Mouse (Mus musculus): ENCODE results near the gene L3mbtl3.

The L3mbtl3 gene

DNA sequence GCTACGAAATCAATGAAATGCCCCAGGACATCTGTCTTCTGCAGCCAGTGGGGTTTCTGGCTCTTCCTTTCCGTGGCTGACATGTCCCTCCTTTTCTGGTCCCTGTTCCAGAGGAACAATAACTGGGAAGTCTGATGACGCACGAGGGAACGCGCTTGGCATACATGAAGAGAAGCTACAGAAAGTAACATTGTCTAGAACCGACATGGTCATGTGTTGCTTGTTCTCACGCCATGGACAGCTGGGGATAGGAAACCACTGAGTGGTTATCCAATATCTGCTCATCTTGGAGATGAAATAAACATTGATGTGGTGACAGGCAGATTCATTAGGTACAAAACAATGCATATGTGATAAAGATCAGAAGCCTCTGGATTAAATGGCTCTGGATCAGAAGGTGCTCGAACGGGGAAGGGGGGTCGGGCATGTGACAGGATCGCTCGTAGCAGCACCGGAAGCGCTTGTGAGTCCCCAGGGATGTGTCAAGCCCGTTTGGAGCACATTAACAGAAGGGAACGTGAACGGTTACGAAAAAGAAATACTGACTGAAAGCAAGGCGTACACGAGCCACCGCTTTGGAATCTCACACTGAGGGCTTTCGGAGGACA, 37.8 kb downstream of the L3mbtl3 start:
- DNase-seq (ENCODE audit: low read depth, low spot score), result no peak

DNA sequence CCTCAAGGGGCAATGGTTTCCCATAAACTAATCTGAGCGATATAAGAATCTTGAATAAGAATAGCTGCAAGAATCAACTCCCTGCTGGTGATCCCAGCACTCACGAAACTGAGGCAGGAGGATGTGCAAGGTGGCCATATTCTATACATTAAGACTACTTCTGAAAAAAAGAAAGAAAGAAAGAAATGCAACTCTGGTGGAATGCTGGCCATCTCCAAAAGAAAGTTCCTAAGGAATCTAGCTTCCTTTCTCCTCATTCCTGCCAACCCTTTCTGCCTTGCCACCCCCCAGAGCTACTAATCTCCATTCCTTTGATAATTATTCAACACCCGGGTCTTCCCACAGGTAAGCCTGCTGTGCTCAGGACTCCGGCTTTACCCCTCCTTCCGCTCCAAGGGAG, 41.8 kb downstream of the L3mbtl3 start:
- peak; percentile 97 for DNase-seq (ENCODE audit: low read depth, low spot score)

DNA sequence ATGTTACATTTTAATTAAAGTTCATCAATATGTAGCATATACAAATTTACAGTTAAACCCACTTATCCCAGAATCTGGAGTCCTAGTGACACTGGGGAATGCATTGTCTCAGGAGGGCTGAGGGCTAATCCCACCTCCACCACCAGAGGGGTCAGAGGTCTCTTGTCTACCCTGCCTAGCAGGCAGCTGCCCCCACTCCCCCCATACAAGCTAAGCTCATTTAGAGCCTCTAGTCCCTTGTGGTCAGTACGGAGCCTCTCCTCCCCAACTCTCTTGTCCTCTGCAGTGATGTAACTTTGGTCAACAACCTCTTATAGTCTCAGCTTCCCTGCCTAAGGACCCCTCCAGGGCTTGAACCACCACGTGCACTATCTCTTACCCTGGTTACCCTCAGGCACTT, 43.0 kb downstream of the L3mbtl3 start:
- peak; percentile 47 for DNase-seq (ENCODE audit: low read depth, low spot score)

DNA sequence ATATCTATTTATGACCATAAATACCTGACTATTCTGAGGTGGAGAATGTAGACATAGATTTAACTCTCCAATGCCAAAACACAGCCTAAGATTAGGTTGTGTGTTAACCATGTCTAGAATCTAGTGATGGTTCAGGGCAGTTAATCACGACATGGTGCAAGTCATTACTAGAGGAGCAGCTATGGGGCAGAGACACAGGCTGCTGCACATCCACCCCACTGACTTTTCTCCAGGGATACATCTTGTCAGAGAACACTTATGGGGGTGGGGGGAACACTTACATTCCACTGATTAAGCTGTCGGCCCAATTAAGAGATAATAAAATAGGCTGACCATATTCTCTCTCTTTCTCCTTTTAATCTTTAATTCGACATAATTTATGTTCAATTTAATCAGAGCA, 46.9 kb downstream of the L3mbtl3 start:
- DNase-seq (ENCODE audit: low read depth, low spot score), result no peak

DNA sequence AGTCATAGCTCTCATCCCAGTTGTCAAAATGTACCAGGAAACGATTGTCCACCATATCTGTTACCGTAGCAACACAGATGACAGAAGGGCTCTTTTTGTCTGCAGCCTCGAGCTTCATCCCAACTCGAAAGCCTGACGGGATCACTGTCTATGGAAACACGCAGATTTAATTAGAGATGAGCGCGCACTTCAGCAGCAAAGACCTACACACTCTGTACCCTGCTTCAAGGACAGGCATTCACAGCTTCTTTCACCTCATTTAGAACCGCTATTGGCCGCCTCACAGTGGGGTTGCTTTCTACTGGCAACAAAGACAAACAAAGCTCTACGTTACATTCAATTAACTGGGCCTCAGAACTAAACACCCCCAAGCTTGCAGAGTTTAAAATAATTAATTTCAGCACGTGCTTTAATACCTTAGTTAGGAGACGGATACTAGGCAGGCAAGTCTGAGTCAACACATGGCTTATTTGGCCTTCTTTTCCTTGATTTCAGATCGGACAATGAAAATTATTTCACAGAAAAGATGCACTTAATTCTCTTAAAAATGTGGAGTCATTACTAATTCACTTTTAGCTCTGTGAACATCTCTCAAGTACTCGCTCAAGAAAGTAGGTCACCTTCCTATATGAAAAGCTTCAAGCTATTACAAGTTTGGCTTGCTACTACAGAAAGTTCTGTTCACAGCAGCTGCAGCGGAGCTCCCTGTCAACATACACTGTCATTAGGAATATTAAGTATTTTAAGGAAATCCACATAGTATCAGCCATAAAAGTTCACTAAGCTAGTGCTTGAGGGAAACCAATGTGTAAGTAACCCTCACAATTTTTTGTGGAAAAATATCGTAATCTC, 47.9 kb downstream of the L3mbtl3 start:
- DNase-seq (ENCODE audit: low read depth, low spot score), result peak; percentile 82

DNA sequence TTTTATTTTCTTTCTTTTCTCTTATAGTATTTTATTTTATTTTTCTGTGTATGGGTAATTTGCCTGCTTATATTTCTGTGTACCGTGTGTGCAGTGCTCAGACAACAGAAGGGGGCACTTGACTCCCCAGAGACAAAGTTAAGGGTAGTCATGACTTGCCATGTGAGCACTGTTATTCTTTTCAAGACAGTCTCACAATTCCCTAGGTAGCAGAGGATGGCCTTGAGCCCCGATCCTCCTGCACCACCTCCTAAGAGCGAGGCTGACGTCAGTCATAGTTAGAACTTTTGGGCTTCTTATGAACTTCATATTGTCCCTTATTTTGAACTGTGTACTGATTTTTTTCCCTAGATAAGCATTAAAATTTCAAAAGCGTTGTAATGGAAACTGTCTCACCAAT, 48.5 kb downstream of the L3mbtl3 start:
- no peak for DNase-seq (ENCODE audit: low read depth, low spot score)

DNA sequence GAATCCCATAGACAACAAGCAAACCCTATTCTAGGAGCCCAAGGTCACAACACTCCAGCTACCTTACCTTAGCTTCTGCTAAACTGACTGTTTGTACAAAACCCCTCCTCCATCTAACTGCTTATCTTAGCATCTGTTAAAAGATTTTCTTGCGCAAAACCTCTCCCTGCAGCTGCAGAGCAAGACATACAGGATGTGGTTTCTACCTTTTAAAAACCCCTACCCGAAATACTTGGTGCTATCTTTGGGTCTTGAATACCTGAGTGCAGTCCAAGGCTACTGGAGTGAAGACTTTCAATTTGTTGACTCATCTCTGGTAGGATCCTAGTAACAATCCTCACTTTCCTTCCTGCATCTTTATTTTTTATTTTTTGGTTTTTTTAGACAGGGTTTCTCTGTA, 50.5 kb downstream of the L3mbtl3 start:
- no peak for DNase-seq (ENCODE audit: low read depth, low spot score)

DNA sequence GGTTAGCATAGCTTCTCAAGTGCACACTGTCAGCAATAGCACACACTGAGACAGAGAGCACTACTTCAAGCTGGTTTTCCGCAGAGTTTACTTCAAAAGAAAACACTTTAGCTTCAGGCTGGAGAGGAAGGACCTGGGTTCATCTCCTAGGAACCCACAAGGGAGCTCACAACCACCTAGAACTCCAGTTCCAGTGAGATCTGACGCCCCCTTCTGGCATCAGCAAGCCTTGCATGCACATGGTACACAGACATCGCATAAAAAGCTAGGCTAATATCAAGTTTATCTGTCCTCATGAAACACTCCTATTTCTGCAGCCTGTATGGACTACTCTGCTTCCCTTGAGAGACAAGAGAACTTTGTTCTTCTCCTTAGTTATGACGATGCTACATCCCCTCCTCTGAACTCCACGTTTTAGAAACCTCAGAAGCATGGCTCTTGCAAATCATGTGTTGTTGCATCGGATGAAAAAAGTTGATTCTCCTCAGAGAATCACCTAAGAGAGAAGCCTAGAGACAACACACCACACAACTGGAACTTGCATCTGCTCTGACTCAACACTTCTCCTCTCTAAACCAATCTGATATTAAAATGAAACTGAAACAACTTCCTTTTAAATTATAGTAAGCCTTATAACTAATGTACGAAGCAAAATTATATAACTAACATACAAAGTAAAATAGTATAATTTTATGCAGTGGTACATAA, 53.3 kb downstream of the L3mbtl3 start:
- peak; percentile 44 for DNase-seq (ENCODE audit: low read depth, low spot score)

DNA sequence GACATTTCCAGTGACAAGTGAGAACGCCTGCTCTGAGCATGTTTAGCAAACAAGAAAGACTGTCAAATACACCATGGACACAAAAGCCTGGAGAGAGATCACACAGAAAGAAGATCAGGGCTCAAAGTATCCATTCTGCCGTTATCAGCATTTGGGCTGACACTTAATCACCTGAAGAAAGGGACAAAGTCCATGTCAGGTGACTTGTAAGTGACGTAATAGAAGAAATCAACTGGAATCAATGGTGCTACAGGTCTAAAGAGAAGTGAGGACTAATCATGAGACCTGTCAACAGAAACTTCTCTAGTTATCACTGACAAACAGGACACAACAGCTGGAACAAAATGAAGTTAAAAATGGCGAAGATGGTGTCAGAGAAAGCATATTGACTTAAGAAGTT, 55.1 kb downstream of the L3mbtl3 start:
- DNase-seq (ENCODE audit: low read depth, low spot score), result no peak

DNA sequence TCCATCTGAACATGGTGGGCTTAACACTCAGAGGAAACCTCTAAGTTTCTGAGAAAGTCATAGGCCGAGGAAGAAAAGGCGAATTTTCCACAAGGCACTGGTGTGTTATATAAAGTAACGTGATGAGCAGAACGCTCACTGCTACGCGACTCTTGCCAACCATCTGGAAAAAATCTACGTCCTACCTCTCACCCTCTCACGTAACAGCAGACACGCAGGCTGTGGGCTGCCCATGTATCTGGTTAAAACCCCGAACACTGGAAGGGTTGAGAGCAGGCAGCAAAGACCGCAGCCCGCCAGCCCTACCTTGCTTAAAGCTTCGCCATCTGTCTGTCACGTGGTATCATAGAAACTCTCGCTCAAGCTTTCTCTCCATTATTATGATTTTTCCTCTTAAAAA, 61.4 kb downstream of the L3mbtl3 start:
- no peak for DNase-seq (ENCODE audit: low read depth, low spot score)

DNA sequence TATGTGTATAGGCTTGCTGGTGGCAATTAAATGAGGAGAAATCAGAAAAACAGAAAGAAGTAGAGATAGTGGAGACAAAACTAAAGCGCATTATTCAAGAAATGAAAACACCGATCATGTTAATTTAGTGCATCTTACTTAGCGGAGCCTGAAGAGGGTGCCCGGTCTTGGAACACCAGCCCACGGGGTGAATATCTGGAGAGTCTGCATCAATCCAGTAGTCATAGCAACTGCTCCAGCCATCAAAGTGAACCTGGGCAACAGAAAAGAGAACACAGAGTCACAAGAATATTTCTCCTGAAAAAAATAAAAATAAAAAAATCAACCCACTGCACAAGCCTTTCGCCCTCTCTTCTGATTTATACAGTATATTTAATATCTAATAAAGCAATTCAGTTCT, 72.3 kb downstream of the L3mbtl3 start:
- DNase-seq (ENCODE audit: low read depth, low spot score), result no peak

DNA sequence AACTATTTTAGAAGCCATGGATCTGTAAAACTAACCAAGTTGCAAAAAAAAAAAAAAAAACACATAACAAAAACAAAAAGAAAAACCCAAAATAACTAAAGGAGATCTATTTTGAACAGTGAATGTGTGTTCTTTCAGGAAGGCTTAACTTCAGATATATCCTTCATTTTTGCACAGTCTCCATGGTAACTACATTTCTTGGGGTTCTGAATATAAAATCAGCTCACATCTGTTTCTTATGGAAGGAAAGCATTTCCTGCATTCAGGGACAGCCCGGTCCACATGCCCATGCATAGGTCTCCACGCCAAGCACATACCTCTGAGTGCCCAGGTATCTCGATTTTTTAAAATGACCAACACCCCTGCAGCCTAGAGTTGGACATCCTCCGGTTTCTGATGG, 73.4 kb downstream of the L3mbtl3 start:
- DNase-seq (ENCODE audit: low read depth, low spot score), result no peak

DNA sequence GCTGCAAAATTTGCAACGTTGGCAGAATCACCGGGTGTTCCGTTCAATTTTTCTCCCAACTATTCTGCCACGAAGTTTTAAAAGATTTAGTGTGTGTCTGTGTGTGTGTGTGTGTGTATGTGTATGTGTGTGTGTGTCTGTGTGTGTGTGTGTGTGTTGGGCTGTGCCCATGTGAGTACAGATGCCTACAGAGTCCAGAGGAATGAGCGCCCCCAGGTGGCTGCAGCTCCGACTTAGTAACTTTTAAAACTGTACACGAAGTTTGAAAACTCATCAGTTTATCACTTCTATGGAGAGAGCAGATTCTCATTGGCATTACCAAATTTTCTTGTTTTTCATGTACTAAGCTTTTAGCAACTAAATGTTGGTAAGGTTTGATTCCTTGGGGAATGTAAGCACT, 78.1 kb downstream of the L3mbtl3 start:
- DNase-seq (ENCODE audit: low read depth, low spot score), result no peak

DNA sequence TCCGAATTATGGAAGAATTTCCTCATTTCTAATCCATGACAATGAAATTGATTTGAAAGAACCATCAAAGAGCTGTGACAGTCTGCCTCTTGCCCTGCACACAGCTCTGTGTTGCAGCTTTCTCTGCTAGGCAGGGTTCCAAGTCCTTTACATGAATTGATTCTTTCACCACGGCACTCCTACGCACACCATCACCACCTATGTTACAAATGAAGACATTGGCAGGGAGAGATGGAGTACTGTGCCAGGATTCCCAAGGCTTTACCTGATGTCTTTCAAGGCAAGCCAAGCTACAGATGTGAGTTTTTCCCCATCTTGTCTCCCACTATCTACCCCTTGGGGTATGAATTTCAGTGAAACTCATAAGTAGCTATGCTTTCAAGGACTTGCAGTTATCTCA, 78.6 kb downstream of the L3mbtl3 start:
- no peak for DNase-seq (ENCODE audit: low read depth, low spot score)

DNA sequence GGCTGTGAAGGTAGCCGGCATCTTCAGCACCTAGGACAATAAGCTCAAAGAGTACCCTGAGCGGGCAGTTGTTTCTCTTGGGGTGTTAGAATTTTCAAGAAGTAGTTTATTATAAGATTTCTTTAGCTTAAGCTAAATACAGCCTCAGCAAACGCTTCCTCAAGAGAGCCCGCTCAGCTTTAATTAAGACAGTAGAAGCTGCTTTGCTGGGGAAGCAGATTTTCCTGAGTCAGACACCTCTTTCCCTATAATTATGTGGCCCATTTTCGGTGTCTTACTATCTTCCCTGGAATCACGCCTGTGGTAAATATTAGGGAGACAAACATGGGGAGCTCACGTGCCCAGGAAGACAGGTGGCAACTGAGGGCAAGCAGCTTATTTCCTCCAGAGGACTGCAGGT, 88.6 kb downstream of the L3mbtl3 start:
- no peak for DNase-seq (ENCODE audit: low read depth, low spot score)

DNA sequence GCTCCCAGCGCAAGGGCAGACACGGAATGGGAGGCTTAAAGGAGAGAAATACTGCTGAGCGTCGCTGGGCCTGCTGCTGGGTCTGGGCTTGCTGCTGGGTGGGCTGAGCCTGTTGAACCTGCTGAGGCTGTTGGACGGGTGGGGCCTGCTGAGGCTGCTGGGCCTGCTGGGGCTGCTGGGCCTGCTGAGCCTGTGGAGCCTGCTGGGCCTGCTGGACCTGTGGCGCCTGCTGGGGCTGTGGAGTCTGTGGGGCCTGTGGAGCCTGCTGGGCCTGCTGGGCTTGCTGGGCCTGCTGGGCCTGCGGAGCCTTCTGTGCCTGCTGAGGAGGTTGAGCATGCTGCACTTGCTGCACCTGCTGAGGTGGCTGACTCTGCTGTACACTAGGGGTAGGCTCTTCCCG, 95.8 kb downstream of the L3mbtl3 start:
- DNase-seq (ENCODE audit: low read depth, low spot score), result peak; percentile 8

DNA sequence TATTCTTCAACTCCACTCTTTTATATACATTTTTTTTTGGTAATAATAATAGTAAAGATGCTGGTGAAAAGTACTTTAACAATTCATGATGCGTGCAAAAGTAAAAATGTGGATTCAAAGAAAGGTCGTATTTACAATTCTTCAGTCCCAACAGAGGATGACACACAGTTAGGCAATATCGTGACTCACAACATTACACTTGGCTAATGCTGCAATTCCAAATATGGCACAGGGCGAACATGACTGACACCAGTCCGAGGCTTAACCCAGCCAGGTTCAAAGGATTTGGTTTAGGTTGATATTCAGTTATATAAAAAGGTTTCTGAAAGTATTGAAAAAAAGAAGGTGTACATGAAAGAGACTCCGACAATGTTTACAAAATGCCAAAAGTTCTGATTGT, 100.4 kb downstream of the L3mbtl3 start:
- DNase-seq (ENCODE audit: low read depth, low spot score), result no peak

DNA sequence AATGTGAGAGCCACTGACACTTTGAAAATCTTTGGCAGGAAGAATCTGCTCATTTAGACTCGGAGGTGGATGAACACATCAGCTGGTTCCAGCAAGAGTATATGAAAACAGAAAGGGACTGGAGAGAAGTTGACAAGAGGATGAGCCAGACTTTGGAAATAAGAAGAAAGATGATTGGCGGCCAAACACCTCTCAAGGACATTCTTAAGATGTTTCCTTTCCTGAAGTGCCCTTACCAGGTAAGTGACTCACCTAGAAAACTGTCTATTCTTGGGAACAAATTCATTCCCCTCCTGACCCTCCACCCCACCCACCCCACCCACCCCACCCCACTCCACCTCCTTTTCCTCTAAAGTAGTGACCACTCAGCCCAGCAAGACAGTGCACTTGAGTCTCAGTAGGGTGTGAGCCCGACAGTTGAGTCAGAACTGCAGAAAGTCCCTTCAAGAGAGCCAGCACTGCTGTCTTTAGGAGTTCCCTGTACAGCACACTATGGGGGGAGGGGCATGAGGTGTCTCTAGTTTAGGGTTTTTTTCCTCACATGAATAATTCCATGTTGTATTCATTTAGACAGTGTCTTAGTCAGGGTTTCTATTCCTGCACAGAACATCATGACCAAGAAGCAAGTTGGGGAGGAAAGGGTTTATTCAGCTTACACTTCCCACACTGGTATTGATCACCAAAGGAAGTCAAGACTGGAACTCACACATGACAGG, 111.9 kb downstream of the L3mbtl3 start:
- no peak for DNase-seq (ENCODE audit: low read depth, low spot score)

DNA sequence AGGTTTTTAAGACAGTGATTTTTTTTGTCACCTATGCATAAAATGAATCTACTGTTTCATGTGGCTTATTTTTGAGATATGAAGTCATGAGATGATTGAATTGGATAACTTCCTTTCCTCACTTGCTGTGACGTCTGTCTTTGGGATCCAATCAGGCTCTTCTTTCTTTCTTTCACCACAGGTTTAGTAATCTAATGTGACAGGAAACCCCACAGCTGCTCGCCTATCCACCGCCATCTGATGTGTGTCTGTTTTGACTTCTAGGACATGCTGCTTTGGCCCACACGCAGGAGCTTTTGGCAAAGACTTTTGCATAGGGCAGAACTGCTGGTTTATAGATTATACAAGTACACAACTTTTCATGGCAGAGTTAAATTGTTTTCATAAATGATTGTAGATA, 115.9 kb downstream of the L3mbtl3 start:
- DNase-seq (ENCODE audit: low read depth, low spot score), result no peak

DNA sequence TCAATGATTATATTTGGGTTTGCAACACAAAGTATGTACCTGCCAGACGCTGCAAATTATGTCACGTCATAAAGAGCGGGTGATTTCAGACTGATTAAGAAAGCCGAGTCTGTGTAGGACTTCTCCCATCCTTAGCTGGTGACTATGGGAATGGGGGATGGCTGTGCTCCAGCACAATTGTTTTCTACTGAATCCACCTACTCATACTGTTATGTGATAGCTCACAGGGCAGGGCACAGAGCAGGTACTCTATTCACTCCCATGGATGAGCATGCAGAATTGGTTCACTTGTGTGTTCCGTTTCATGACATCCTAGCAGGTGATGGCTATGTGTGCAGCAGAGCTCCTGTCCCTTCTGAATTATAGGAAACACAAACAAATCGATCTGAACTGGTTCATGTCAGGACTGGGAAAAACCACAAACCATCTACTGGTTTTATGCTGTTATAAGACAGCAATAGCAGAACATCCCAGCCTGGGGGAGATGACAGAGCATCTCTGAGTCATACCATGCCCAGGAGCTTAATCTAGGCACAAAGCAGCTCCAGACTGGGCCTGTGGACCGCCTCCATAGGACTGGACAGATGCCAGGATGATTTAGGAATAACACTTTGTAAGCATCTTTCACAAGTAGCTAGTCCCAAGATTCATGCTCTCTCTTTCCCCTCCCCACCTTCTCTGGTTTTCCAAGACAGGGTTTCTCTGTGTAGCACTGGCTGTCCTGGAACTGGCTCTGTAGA, 126.2 kb downstream of the L3mbtl3 start:
- no peak for DNase-seq (ENCODE audit: low read depth, low spot score)

DNA sequence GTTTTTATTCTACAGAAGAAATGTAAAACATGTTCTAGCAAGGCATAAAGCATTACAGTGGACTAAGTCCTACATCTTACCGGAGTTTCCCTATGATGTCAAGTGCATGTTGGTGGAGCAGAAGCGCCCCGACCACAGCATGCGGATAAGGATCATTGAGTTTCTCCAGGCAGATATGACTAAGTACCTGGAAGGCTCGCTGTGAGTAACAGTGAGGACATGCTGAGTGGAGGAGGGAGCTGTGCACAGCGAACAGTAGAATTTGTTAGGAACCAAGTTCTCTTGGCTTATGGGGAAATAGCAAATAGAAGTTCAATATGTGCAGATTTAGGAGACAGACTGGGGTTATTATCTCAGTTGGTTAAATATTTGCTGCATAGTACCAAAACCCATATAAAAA, 131.3 kb downstream of the L3mbtl3 start:
- no peak for DNase-seq (ENCODE audit: low read depth, low spot score)

DNA sequence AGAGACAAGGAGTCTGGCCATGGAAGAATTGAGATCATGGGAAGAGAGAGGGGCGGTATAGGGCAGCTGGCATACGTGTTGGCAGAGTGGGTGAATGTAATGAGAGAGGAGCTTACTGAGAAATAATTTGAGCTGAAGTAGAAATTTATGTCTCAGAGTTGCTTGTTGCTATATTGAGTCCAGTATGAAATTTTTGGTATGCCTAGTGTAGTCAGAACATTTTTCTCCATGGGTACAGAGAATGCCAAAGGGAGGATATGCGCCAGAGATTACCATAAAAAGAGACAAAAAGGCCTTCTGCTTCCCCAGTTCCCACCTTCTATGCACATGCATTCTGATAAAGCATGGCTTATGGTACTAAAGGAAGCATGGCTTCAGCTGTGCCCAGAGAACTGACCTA, 132.6 kb downstream of the L3mbtl3 start:
- DNase-seq (ENCODE audit: low read depth, low spot score), result no peak

Data from R1 (cell line).